Mouse (Mus musculus) embryonic facial prominence, embryonic 10.5 days (tissue): Measurements from ENCODE around the gene Hes7. TPM values are rescaled to one million over a fixed set of nuclear protein-coding genes. Genes with fewer than 3 reads are reported as not detected.
A peak's percentile ranks its signal among the peaks of the same experiment; 100 is the strongest.
"Not testable (repeated sequence)": the region's sequence is repeated elsewhere in the genome, so short reads cannot be mapped to it uniquely, and the experiment has no call there.

Experiments
- DNase-seq: peaks from one replicate; pipeline ENCODE4 v3.0.0-alpha.2; 2017; ENCODE audit warnings: low spot score
- H3K27ac ChIP-seq: fragments of 300-500 bp; sonication (generic); replicated peaks from 2 replicates; pipeline ENCODE4 v1.5.1; 2016; ENCODE audit warnings: mild to moderate bottlenecking
- H3K27me3 ChIP-seq: fragments of 300-500 bp; sonication (generic); replicated peaks from 2 replicates; pipeline ENCODE4 v1.6.1; 2016; ENCODE audit warnings: low read depth, mild to moderate bottlenecking; ENCODE audit not compliant: poor library complexity, severe bottlenecking
- H3K36me3 ChIP-seq: fragments of 300-500 bp; sonication (generic); replicated peaks from 2 replicates; pipeline ENCODE4 v1.6.1; 2016; ENCODE audit warnings: mild to moderate bottlenecking, moderate library complexity
- H3K4me1 ChIP-seq: fragments of 300-500 bp; sonication (generic); 2 replicates; pipeline ENCODE4 v1.6.1; 2016
- H3K4me3 ChIP-seq: fragments of 300-500 bp; sonication (generic); 2 replicates; pipeline ENCODE4 v1.5.1; 2016; ENCODE audit warnings: mild to moderate bottlenecking, moderate library complexity
- H3K9me3 ChIP-seq: fragments of 300-500 bp; sonication (generic); 2 replicates; pipeline ENCODE4 v1.6.1; 2016; ENCODE audit warnings: mild to moderate bottlenecking
- WGBS: fragments of 180-500 bp; shearing (Covaris S2); methylation state at CpG from one replicate; pipeline ENCODE4 v1.1.7; 2016; 5-methylcytosine and 5-hydroxymethylcytosine counted together
- polyA plus RNA-seq: library from polyadenylated mRNA; unstranded; fragments of >200 nt; fragmentation: Nextera tagmentation; extraction: Ambion mirVana; gene quantifications from 2 replicates; pipeline ENCODE4 v1.2.1, GENCODE M21; 2016

Gene Hes7
- polyA plus RNA-seq, 1 experiment from 2014 or later = 0.36 TPM

DNA sequence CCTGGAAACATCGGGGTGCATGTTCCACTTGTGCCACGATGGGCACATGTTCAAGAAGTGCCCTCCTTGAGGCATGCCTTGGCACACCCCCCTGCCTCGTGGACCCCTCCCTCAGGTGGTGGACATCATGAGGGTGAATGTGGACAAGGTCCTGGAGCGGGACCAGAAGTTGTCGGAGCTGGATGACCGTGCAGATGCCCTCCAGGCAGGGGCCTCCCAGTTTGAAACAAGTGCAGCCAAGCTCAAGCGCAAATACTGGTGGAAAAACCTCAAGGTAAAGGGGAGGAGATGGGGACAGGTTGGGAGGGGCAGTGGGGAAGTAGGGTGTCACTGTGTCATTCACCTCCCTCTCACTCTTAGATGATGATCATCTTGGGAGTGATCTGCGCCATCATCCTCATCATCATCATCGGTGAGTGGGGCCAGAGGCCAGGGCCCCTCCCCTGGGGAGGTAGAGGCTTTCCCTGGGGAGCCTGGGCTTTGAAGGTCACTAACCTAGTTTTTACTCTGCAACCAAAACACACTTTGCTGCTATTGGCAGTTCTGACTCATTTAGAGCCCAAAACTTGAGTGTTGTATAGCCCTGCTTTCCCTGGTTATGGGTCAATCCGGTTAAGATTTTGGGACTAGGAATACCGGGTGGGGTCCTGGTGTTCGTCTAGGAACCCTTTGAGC is 30.5 kb upstream of the Hes7 start:
- H3K27me3 ChIP-seq = no peaks in the 10 kb centered on the region
- no peak for DNase-seq
- peak overlapping the region; percentile 99; the same call in 1 of the 2 replicates for H3K27ac ChIP-seq
- peak overlapping the region; percentile 87 for H3K4me3 ChIP-seq
- 91% methylated on average over 12 of the region's 12 CpGs for WGBS
- H3K36me3 ChIP-seq = peaks cover 34% of the 10 kb centered on the region
- no peaks in the 10 kb centered on the region for H3K9me3 ChIP-seq
- H3K4me1 ChIP-seq = peaks cover 52% of the 10 kb centered on the region

DNA sequence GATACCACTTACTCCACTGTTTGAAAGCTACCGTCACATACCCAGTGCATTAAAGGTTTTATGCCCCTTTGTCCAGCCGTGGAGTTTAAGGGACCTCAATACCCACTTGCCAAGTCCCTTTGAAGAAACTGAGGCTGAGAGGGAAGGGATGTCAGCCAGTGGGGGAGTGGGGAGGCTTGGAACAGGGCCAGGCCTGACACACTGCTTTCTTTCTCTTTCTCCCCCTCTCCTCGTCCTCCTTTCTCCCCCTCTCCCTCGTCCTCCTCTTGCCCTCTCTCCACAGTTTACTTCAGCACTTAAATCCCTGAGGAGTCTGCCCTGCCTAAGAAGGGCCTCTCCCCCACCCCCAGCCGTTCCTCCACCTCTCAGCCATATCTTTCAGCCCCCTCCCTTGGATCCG is 29.8 kb upstream of the Hes7 start:
- Histone ChIP-seq H3K4me3 (peak overlapping the region; percentile 87; the same call in 1 of the 2 replicates), H3K9me3 (no peaks in the 10 kb centered on the region), H3K27ac (no peak overlapping the region), H3K27me3 (no peaks in the 10 kb centered on the region), H3K36me3 (peaks cover 34% of the 10 kb centered on the region), H3K4me1 (peaks cover 54% of the 10 kb centered on the region)
- WGBS = 73% methylated on average over 6 of the region's 6 CpGs
- no peak for DNase-seq

DNA sequence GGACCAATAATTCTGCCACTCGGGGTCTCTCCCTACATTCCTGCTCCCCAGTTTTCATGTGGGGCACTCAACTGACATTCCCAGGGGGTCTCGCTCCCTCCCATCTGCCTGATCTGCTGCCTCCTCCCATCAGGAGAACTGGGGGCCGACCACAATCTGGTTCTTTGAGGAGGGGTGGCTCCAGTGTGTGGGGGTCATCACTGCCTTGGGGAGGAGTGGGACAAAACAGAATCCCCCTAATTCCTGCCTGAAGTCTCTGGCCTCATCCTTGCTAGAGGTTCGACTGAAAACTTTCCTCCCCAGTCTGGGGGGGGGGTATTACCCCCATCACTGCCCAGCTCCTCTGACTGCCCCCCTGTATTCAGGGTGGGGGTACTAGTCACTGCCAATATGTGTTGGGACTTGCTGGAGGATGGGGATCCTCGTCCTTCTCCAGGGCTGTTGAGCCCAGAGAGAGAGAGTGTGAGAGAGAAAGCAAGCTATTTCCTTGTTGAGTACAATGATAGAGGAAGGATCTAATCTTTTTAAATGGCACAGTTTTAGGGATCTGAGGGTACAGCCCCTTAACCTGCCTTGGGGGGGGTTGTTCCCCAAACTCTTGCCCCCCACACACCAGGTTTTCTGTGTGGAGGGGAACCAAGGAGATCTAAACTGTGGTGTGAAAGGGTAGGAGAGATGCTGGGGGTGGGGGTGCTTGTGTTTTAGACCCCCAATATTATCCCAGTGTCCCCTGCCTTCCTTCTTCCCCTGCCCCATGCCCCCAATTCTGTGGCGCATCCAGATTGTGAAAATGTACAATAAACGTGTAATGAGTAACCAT is 28.4 kb upstream of the Hes7 start:
- H3K4me1 ChIP-seq = peaks cover 63% of the 10 kb centered on the region
- no peak for DNase-seq
- H3K27me3 ChIP-seq = no peaks in the 10 kb centered on the region
- peaks cover 34% of the 10 kb centered on the region for H3K36me3 ChIP-seq
- peak overlapping the region; percentile 23; the same call in 1 of the 2 replicates for H3K4me3 ChIP-seq
- WGBS = 61% methylated on average over 7 of the region's 7 CpGs
- H3K27ac ChIP-seq = no peak overlapping the region
- no peaks in the 10 kb centered on the region for H3K9me3 ChIP-seq

DNA sequence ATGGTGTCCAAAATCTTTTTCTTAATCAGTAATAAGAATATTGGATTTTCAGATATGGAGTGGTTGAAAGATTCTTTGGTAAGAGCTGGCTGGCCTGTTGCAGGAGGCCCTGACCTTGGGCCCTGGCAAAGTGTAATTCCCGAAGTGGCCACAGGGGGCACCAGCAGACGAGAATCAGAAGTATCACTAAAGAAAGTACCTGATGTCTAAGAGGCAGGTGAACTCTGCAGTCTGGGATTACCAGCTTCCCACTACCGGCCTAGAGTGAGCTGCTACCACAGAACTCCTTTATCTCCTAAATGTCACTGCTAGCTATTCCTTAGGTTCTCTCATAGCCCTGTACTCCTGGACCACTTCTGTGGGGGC is 27.8 kb upstream of the Hes7 start:
- Histone ChIP-seq H3K4me3 (no peak overlapping the region; the same call in 1 of the 2 replicates), H3K36me3 (peaks cover 34% of the 10 kb centered on the region), H3K27me3 (no peaks in the 10 kb centered on the region), H3K4me1 (peaks cover 63% of the 10 kb centered on the region), H3K9me3 (no peaks in the 10 kb centered on the region), H3K27ac (no peak overlapping the region)
- 6% methylated on average over 3 of the region's 3 CpGs for WGBS
- DNase-seq = peak; percentile 87

DNA sequence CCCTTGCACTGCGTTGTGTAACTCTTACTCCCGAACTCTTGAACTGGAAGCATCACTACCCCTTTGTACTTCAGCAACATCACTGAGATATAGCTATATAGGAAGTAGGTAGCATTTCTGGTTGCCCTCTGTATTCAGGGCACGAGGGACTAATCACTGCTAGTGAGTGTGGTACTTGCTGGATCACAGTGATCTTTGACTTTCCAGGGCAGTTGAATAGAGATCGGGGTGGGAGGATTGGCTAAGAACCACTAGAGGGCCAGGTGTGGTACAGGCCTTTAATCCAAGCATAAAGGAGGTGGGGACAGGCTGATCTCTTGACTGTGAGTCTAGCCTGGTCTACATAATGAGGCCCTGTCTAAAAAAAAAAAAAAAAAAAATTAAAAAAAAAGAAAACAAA is 27.3 kb upstream of the Hes7 start:
- Histone ChIP-seq H3K36me3 (peaks cover 34% of the 10 kb centered on the region), H3K27ac (no peak overlapping the region), H3K9me3 (no peaks in the 10 kb centered on the region), H3K27me3 (no peaks in the 10 kb centered on the region), H3K4me1 (peaks cover 63% of the 10 kb centered on the region), H3K4me3 (no peak overlapping the region; the same call in 1 of the 2 replicates)
- WGBS = 90% methylated on average over 4 of the region's 4 CpGs
- DNase-seq = no peak

DNA sequence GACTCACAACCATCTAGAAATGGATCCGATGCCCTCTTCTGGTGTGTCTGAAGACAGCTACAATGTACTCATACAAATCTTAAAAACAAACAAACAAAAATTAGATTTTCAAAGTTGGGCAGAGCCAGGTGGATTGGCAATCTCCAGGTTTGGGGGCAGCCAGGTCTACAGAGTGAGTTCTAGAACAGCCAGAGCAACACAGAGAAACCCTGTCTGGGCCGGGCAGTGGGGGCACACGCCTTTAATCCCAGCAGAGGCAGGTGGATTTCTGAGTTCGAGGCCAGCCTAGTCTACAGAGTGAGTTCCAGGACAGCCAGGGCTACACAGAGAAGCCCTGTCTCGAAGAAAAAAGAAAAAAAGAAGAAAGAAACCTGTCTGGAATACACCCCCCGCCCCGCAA is 26.3 kb upstream of the Hes7 start:
- H3K27ac ChIP-seq, DNase-seq, H3K27me3 ChIP-seq, H3K4me3 ChIP-seq, H3K9me3 ChIP-seq: not testable (repeated sequence)
- H3K4me1 ChIP-seq = peaks cover 65% of the 10 kb centered on the region
- 87% methylated on average over 7 of the region's 7 CpGs for WGBS
- H3K36me3 ChIP-seq = peaks cover 34% of the 10 kb centered on the region

DNA sequence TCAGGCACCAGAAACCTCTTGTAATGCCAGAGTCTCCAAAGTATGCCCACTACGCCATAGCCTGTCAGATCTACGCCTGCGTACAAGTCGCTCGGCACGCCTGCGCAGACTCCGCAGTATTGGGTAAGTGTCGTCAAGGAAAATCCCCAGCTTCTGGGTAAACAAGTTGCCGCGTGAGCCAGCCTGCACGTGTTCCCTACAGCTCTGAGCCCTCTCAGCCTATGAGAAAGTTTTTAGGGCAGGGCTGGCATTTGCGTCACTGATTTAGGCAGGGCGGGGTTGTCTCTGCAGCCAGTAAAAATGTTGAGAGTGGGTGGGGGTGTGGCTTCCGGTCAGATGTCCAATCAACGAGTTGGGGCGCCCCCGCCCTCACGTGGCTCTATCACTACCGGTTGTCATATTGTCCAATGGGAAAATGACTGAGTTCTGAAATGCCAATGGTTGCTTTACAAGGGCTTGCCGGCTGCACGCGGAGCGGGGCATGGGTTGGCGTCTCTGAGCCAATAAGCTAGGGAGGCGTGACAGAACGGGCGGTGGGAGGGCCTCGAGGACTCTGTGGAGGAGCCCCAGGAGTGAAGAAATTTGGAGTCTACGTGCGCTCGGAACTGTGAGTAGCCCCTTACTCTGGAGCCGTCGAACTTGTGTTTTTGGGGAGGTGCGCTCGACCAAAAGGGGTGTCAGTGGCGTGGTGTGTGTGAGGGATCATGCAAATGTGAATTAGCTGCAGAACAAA is 25.3 kb upstream of the Hes7 start, which contains the start of gene Per1:
Per1 (plus strand) TSS at position 521 of the 733 bp plus-strand sequence.
- Histone ChIP-seq H3K27me3 (no peaks in the 10 kb centered on the region), H3K4me3 (peak within 1 kb of the TSS; percentile 72), H3K4me1 (peaks cover 65% of the 10 kb centered on the region), H3K36me3 (peaks cover 28% of the 10 kb centered on the region), H3K27ac (peak within 1 kb of the TSS; percentile 77), H3K9me3 (no peaks in the 10 kb centered on the region)
- WGBS = under 1% methylated on average over 37 of the region's 37 CpGs
- peak; percentile 99 for DNase-seq

DNA sequence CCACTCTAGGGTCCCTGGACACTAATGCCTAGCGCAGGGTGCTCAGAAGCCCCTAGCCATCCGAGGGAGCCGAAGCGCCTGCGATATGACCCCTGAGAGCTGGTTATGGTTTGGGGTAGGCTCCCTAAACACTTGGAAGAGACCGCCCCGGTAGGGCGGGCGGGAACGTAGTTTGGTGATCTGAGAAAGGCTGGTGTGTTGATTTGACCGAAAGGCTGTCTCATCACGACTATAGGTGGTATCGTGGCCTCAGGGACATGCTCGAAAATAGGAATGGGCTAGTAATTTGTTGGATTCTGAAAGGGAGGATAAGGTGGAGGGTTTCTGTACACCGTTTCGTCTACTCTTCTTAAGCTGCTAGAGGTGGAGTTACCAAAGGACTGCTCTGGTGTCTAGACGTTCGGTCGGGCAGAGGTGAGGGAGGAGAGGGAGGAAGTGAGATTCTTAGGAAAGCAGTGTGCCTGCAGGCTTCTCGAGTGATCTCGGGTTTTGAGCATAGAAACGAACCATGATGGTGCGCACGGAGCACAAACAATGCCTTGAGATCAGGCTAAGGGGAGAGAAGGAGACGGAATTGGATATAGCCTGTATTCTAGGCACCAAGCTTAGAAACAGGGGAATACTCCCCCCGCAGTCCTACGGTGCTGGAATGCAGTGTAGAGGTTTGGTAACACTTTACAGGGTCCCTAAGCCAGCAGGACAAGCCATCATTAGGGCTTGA is 24.5 kb upstream of the Hes7 start:
- peak; percentile 35 for DNase-seq
- peak overlapping the region; percentile 72 for H3K4me3 ChIP-seq
- no peaks in the 10 kb centered on the region for H3K27me3 ChIP-seq
- H3K4me1 ChIP-seq = peaks cover 65% of the 10 kb centered on the region
- H3K9me3 ChIP-seq = no peaks in the 10 kb centered on the region
- peak overlapping the region; percentile 77 for H3K27ac ChIP-seq
- H3K36me3 ChIP-seq = peaks cover 23% of the 10 kb centered on the region
- WGBS = 3% methylated on average over 27 of the region's 27 CpGs

DNA sequence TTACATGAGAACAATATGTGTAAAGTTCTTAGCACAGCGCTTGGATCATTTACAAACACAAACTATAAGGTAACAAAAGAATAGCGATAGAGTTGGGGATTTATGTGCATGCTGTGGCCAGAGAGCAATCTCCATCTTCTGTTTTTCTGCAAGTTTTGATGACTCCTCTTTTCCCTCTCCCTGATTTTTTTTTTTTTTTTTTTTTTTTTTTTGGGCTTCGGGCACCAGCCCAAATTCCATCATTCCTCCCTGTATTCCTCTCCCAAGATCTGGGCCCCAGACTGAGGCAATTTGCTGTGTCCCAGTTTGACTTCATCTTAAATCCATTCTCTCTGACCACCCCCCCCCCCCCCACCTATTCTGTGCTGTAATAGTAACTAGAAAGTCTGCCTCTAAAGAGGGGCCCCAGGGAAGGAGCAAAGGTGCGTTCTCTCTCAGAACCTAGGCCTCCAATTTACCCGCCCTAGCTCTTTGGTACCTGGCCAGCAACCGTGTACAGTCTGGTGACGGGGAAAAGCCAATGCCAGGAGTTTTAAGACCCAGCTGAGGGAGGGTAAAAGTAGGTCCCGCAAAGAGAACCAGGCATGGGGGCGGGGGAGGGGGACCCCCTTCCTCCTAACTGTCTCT is 23.7 kb upstream of the Hes7 start:
- no peaks in the 10 kb centered on the region for H3K27me3 ChIP-seq
- H3K36me3 ChIP-seq = peaks cover 23% of the 10 kb centered on the region
- peak overlapping the region; percentile 80 for H3K27ac ChIP-seq
- no peak for DNase-seq
- peak overlapping the region; percentile 72 for H3K4me3 ChIP-seq
- 16% methylated on average over 9 of the region's 9 CpGs for WGBS
- peaks cover 68% of the 10 kb centered on the region for H3K4me1 ChIP-seq
- no peaks in the 10 kb centered on the region for H3K9me3 ChIP-seq

DNA sequence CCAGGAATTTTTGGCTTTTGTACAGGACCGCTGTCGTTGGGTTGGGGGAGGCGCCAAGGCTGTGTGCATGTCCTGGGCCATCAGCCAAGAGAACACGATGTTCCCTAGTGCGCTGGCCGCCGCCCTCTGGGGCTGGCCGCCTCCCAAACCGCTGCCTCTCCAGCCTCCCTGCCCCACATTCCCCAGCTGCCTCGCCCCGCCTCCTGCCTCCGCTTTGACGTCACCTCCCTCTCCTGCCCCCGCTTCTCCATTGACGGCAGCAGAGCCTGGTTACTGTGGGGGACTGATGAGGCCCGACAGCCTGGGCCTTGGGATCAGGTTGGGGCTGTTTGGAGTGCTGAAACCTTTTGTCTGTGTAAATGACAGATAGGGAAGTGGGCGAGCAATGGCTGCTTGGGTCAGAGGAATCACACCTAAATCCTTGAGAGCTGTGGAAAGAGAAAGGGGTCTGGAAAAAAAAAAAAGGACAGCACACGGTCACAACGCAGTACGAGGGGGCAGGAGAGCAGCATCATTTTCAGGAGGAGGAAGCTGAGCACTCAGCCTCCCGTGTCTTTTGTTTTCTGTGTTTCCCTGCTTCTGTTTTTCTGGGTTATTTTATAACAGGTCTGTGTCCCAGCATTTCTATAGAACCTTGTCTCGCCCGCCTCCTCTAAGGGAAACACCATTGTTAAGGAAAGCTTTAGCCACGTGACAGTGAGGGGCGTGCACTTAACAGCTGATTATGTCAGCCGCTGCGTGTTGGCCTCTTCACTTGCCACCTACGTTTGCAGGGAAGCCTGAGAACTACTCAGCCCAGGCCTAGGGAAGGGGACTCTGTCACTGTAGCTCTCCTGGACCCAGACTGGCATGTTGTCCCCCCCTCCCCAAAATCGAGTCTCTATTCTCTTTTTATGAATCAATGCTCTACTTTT is 23.0 kb upstream of the Hes7 start:
- peak; percentile 89 for DNase-seq
- 4% methylated on average over 29 of the region's 29 CpGs for WGBS
- peaks cover 68% of the 10 kb centered on the region for H3K4me1 ChIP-seq
- peak overlapping the region; percentile 72 for H3K4me3 ChIP-seq
- H3K27me3 ChIP-seq = no peaks in the 10 kb centered on the region
- H3K36me3 ChIP-seq = peaks cover 24% of the 10 kb centered on the region
- peak overlapping the region; percentile 80 for H3K27ac ChIP-seq
- no peaks in the 10 kb centered on the region for H3K9me3 ChIP-seq
